Mouse (Mus musculus) CH12.LX (cell line): ENCODE data around the gene Mdh1.
"Not testable (repeated sequence)": the region's sequence is repeated elsewhere in the genome, so short reads cannot be mapped to it uniquely, and the experiment has no call there.

Source experiments
- EP300 ChIP-seq: IDR thresholded peaks from 2 replicates; pipeline ENCODE4 v1.6.1; 2011; ENCODE audit warnings: low read length, improper control_type of control experiment
- MAFK ChIP-seq: IDR thresholded peaks from 2 replicates; pipeline ENCODE4 v1.6.1; 2011; ENCODE audit warnings: low read length, improper control_type of control experiment; ENCODE audit not compliant: insufficient replicate concordance
- POLR2A ChIP-seq: IDR thresholded peaks from 2 replicates; pipeline ENCODE4 v1.6.1; 2011; ENCODE audit warnings: low read depth, mild to moderate bottlenecking, improper control_type of control experiment, low read length
- POLR2AphosphoS2 ChIP-seq: IDR thresholded peaks from 2 replicates; pipeline ENCODE4 v1.6.1; 2011; ENCODE audit warnings: low read depth, low read length, improper control_type of control experiment
- RAD21 ChIP-seq: IDR thresholded peaks from 2 replicates; pipeline ENCODE4 v1.6.1; 2011; ENCODE audit warnings: low read depth, mild to moderate bottlenecking, low read length, improper control_type of control experiment, moderate library complexity
- TCF12 ChIP-seq: IDR thresholded peaks from 2 replicates; pipeline ENCODE4 v1.6.1; 2014; ENCODE audit warnings: low read depth, mild to moderate bottlenecking, inconsistent platforms, low read length, improper control_type of control experiment

DNA sequence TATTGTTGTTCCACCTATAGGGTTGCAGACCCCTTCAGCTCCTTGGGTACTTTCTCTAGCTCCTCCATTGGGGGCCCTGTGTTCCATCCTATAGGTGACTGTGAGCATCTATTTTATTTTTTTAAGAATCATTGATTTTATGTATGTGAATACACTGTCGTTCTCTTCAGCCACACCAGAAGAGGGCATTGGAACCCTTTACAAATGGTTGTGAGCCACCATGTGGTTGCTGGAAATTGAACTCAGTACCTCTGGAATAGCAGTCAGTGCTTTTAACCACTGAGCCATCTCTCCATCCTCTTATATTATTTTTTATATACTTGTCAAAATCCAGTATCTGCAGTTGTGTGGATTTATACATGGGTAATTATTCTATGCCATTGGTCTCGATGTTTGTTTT lies 41.3 kb downstream of the Mdh1 start:
- not testable (repeated sequence) for TF ChIP-seq EP300, TCF12, POLR2A, POLR2AphosphoS2, MAFK
- peak; percentile 49 for TF ChIP-seq RAD21
